Mouse (Mus musculus) thymus, postnatal 10 days (tissue): ENCODE measurements at regions not wholly inside any gene's neighbourhood (a gene's known extent, or its start where the extent isn't known, plus 50 kb on each side); places are given as distances from the start of the nearest gene placed in this dataset.

Experiments used
- DNase-seq, 2 experiments: peaks; one replicate each; pipeline ENCODE4 v3.0.0; 2021; ENCODE audit warnings: low spot score in 2 of 2

GRCm38 (mm10) chr12:19387706-19388105 lies 566.6 kb upstream of the Gm21863 start:
- DNase-seq: peak; percentile 4 to 21
